Mouse (Mus musculus): ENCODE results near the gene Pik3r5. TPM values are rescaled to one million over a fixed set of nuclear protein-coding genes. Genes with fewer than 3 reads are reported as not detected.

Gene Pik3r5
- polyA plus RNA-seq, 1 experiment from 2014 or later = 0.20 TPM

DNA sequence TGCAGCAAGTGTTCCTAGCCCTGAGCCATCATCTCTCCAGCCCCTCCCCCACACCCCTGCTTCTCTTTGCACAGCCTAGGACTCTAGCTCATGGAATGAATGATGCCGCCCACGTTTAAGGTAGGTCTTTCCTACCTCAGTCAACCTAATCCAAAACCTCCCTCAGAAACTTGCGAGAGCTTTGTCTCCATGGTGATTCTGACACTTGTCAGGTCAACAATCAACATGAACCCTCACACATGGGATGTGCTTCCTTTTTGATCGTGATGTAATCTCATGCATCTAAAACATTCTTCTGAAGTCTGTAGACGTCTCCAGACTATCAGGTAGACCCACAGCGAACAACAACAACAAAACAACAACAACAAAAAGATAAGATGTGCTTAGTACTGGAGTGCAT, 21.4 kb downstream of the Pik3r5 start:
- Histone ChIP-seq H3K36me3 (no peaks in the 10 kb centered on the region), H3K4me2 (replicated peaks) (no peak overlapping the region), H3K9ac (replicated peaks) (no peak overlapping the region), H3K27me3 (no peaks in the 10 kb centered on the region), H3K4me1 (no peaks in the 10 kb centered on the region), H3K4me3 (no peak overlapping the region), H3K27ac (replicated peaks) (no peak overlapping the region), H3K9me3 (no peaks in the 10 kb centered on the region)
- WGBS = 71% methylated on average over 6 of the region's 6 CpGs
- no peak for ATAC-seq (replicated peaks)

DNA sequence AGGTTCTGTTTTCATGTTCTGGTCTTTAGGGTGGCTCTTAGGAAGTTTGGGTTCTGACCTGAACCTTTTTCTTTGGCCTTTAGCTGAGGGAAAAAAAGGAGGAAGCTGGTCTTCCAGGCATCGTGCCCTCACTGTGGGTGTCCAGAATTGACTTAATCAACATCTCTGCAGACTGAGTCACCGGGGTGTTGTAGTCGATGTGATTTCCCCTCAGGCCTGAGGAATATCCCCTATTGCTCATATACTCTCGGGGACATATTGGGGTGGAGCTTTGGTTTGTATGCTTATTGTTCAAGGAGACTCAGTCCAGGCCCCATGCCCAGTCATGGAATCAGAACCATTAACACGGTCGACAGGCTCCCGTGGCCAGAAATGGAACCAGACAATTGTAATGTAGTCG, 26.2 kb downstream of the Pik3r5 start:
- 76% methylated on average over 8 of the region's 8 CpGs for WGBS
- Histone ChIP-seq H3K4me3 (no peak overlapping the region), H3K27me3 (no peaks in the 10 kb centered on the region), H3K9ac (replicated peaks) (no peak overlapping the region), H3K9me3 (no peaks in the 10 kb centered on the region), H3K4me1 (no peaks in the 10 kb centered on the region), H3K27ac (replicated peaks) (no peak overlapping the region), H3K36me3 (no peaks in the 10 kb centered on the region), H3K4me2 (replicated peaks) (no peak overlapping the region)
- no peak for ATAC-seq (replicated peaks)

DNA sequence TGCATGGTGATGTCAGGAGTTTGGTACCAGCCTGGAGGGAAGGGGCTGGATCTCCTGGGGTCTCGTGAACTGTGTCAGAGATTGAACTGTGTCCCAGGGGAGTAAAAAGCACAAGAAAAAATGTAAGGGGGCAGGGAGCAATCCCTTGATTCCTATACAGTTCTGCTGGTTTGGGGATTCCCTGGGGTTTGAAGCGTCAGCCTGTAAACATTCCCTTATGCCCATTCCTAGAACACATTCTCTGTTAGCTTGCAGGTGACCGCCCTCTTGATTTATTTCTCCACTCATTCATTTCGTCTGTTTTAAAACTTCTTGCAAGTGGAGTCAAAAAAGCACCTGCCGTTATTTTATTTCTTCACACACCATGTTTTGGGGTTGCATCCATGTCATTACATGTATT, 27.1 kb downstream of the Pik3r5 start:
- H3K4me3 ChIP-seq = no peak overlapping the region
- no peaks in the 10 kb centered on the region for H3K9me3 ChIP-seq
- no peaks in the 10 kb centered on the region for H3K27me3 ChIP-seq
- H3K36me3 ChIP-seq = no peaks in the 10 kb centered on the region
- H3K27ac ChIP-seq (replicated peaks) = no peak overlapping the region
- no peak overlapping the region for H3K9ac ChIP-seq (replicated peaks)
- no peak overlapping the region for H3K4me2 ChIP-seq (replicated peaks)
- ATAC-seq (replicated peaks) = no peak
- WGBS = 79% methylated on average over 5 of the region's 5 CpGs
- no peaks in the 10 kb centered on the region for H3K4me1 ChIP-seq

DNA sequence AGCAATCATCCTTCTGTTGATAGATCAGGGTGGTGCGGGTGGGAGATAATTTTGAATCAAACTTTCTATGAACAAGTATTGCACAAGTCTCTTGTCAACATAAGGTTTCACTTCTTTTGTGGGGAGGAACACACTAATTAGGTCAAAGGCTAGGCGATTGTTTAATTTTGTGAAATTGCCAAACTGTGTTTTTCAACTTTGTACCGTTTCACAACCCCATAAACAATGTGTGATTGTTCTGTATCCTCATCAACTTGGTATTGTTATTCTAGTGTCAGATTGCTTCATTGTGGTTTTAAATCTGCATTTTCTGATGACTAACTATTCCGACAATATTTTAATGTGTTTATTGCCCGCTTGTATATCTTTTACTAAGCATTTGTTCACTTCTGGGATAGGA, 27.6 kb downstream of the Pik3r5 start:
- no peak for ATAC-seq (replicated peaks)
- no peak overlapping the region for H3K27ac ChIP-seq (replicated peaks)
- 84% methylated on average over 5 of the region's 5 CpGs for WGBS
- H3K9me3 ChIP-seq = no peaks in the 10 kb centered on the region
- no peaks in the 10 kb centered on the region for H3K36me3 ChIP-seq
- H3K4me2 ChIP-seq (replicated peaks) = no peak overlapping the region
- no peaks in the 10 kb centered on the region for H3K4me1 ChIP-seq
- no peak overlapping the region for H3K4me3 ChIP-seq
- no peak overlapping the region for H3K9ac ChIP-seq (replicated peaks)
- no peaks in the 10 kb centered on the region for H3K27me3 ChIP-seq

DNA sequence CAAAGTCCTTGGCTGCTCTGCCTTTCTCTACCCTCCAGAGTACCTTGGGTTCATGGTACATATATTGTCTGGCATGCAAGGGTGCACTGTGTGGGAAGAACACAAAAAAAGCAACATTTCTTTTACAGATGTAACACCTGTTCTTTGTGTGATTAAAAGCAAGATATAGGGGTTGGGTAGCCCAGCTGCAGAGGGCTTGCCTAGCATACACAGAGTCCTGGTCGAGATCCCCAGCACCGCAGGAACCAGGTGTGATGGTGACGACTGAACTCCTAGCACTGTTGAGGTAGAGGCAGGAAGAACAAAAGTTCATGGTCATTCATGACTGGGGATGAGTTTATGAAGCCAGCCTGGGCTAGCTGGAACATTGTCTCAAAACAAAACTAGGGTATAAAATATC, 30.8 kb downstream of the Pik3r5 start:
- H3K27ac ChIP-seq (replicated peaks) = no peak overlapping the region
- WGBS = 87% methylated on average over 3 of the region's 3 CpGs
- H3K4me3 ChIP-seq = no peak overlapping the region
- H3K9me3 ChIP-seq = no peaks in the 10 kb centered on the region
- no peak overlapping the region for H3K9ac ChIP-seq (replicated peaks)
- H3K4me2 ChIP-seq (replicated peaks) = no peak overlapping the region
- no peak for ATAC-seq (replicated peaks)
- H3K4me1 ChIP-seq = no peaks in the 10 kb centered on the region
- H3K36me3 ChIP-seq = no peaks in the 10 kb centered on the region
- H3K27me3 ChIP-seq = no peaks in the 10 kb centered on the region

DNA sequence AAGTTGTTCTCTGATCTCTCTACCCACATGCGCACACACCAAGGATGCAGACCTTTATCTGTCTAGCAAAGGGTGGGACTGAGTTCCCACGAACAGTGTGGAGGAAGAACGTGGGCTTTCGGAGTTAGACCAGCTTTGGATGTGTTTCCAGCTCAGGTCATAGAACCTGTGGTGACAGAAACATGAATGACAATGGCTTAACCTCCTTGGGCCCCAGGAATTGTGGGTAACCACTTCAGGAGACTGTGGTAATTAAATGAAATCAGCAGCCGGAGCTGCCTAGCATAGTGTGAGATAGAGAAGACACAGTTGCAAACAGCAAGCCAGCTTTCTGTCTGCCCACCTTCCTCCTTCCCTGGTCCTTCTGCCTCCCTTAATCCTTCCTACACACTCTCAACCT, 32.3 kb downstream of the Pik3r5 start:
- H3K36me3 ChIP-seq = no peaks in the 10 kb centered on the region
- no peaks in the 10 kb centered on the region for H3K4me1 ChIP-seq
- 81% methylated on average over 5 of the region's 5 CpGs for whole genome bisulfite sequencing
- no peaks in the 10 kb centered on the region for H3K27me3 ChIP-seq
- no peak overlapping the region for H3K9ac ChIP-seq (replicated peaks)
- H3K4me3 ChIP-seq = no peak overlapping the region
- no peak overlapping the region for H3K27ac ChIP-seq (replicated peaks)
- no peaks in the 10 kb centered on the region for H3K9me3 ChIP-seq
- ATAC-seq (replicated peaks) = no peak
- H3K4me2 ChIP-seq (replicated peaks) = no peak overlapping the region

DNA sequence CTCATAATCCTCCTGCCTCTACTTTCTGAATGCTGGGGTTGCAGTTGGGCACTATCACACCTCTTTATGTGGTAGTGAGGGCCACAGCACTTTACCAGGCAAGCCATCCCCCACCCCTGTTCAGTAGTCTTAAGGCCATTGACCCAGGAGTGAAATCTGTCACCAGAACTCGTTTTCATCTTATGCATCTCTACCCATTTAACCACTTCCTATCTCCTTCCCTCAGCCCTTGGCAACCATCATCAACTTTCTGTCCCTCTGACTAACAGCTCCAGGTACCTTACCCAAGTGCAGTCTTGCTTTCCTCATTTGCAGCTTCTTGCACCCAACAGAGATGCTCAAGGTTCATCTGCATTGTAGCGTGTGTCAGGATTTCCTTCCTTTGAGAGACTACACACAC, 33.2 kb downstream of the Pik3r5 start:
- Histone ChIP-seq H3K9me3 (no peaks in the 10 kb centered on the region), H3K9ac (replicated peaks) (no peak overlapping the region), H3K36me3 (no peaks in the 10 kb centered on the region), H3K27ac (replicated peaks) (no peak overlapping the region), H3K4me1 (no peaks in the 10 kb centered on the region), H3K4me2 (replicated peaks) (no peak overlapping the region), H3K27me3 (no peaks in the 10 kb centered on the region), H3K4me3 (no peak overlapping the region)
- no peak for ATAC-seq (replicated peaks)
- 77% methylated on average over 2 of the region's 2 CpGs for WGBS

DNA sequence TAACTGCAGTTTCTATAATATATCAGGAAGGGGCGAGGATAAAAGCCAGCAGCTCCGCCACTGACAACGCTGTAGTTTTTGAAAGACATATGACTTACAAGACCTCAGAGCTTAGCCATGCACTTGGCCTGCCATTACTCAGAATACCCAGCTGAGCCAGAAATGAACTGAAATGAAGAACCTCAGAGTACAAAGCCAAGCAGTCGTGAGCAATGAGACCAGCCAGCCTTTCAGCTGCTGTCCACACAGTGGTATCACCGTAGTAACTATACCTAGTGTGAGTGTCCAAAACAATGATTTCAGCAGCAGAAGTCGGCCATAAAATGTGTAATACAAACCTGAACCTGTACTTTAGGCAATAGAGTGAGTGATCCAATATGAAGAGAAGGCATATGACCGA, 35.5 kb downstream of the Pik3r5 start:
- no peak for ATAC-seq (replicated peaks)
- H3K4me1 ChIP-seq = no peaks in the 10 kb centered on the region
- no peak overlapping the region for H3K27ac ChIP-seq (replicated peaks)
- no peak overlapping the region for H3K4me3 ChIP-seq
- no peaks in the 10 kb centered on the region for H3K36me3 ChIP-seq
- no peak overlapping the region for H3K9ac ChIP-seq (replicated peaks)
- no peaks in the 10 kb centered on the region for H3K27me3 ChIP-seq
- WGBS = 79% methylated on average over 7 of the region's 7 CpGs
- H3K4me2 ChIP-seq (replicated peaks) = no peak overlapping the region
- H3K9me3 ChIP-seq = no peaks in the 10 kb centered on the region

DNA sequence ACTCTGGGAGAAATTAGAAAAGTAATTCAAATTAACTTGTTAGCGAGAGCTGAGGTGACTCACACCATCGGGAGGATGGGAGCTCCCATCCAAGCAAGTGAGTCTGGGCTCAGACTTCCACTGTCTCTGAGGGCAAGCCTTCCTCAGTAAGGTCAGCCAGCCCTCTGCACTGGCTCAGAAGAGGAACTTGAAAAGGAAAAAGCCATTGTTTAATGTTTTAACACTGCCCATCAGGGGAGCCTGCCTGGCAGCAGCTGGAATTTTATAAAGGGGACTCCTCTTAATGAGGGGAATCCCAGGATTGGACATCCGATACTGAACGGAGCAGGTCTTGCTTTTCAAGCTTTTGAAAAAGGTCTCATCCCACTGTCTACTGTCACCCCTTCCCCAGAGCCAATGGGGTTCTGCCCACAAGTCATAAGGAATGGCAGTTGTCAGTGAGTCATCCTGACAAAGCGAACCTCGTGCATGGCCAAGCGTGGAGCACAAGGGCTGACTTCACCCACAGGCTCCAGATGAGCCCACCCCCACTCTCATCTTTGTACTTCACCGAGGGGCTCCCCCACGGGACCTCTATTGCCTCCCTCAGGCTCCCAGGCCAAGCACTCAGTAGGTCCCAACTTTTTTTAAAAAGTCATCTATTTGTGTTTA, 36.2 kb downstream of the Pik3r5 start:
- Histone ChIP-seq H3K4me2 (replicated peaks) (no peak overlapping the region), H3K4me1 (no peaks in the 10 kb centered on the region), H3K4me3 (no peak overlapping the region), H3K36me3 (no peaks in the 10 kb centered on the region), H3K27ac (replicated peaks) (no peak overlapping the region), H3K9me3 (no peaks in the 10 kb centered on the region), H3K27me3 (no peaks in the 10 kb centered on the region), H3K9ac (replicated peaks) (no peak overlapping the region)
- 58% methylated on average over 9 of the region's 9 CpGs for WGBS
- no peak for ATAC-seq (replicated peaks)

DNA sequence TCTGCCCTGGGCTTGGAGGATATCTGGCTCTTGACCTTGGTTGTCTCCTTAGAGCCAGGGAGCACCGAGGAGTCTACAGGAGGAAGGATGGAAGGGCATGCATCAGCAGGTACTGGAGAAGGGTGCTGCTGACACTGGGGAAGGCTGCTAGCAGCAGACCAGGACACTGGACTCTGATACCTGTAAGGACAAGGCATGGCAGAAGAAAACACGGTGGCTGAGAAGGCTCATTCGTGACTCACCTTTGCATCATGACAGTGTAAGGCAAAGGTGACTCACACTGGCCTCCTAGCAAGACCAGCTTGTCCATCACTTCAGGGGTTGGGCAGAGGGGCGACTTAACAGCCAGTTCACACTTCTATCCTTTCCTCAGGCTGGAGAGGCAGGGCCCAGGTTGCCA, 37.0 kb downstream of the Pik3r5 start:
- no peak overlapping the region for H3K4me2 ChIP-seq (replicated peaks)
- ATAC-seq (replicated peaks) = no peak
- no peaks in the 10 kb centered on the region for H3K9me3 ChIP-seq
- no peak overlapping the region for H3K27ac ChIP-seq (replicated peaks)
- H3K4me1 ChIP-seq = no peaks in the 10 kb centered on the region
- H3K4me3 ChIP-seq = no peak overlapping the region
- H3K27me3 ChIP-seq = no peaks in the 10 kb centered on the region
- WGBS = 93% methylated on average over 4 of the region's 4 CpGs
- no peaks in the 10 kb centered on the region for H3K36me3 ChIP-seq
- no peak overlapping the region for H3K9ac ChIP-seq (replicated peaks)

DNA sequence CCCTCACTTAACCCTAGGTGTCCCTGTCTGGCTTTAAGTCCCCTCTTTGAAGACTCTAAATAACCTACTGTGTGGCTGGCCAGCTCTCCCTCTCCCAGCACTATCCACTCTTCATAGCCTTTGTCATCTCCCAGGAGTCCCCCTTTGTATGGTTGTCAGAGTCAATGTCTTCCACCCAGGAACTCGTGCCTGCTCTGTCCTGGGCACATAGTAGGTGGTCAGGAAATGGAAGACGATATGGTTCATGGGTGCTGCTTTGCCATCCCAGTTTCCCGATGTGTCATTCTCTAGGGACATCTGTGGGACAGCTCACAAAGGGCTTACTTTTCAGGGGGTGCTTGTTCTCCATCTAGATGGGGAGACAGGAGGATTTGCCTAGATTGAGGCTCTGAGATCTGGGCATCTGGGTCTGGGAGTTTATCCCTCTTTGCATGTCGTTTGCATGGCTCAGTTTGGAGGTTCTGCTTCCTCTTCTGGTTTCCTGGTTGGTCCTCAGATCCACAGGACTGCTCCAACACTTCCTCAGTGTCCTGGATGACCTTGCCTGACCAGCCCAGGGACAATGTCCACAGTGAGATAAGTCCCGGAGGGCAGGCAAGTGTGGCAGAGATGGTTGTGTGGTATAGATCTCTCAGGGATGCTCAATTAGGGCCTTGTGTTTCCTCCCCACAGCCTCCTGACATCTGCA, 40.4 kb downstream of the Pik3r5 start:
- Histone ChIP-seq H3K27me3 (no peaks in the 10 kb centered on the region), H3K4me2 (replicated peaks) (no peak overlapping the region), H3K9ac (replicated peaks) (no peak overlapping the region), H3K4me1 (no peaks in the 10 kb centered on the region), H3K9me3 (no peaks in the 10 kb centered on the region), H3K27ac (replicated peaks) (no peak overlapping the region), H3K36me3 (no peaks in the 10 kb centered on the region), H3K4me3 (no peak overlapping the region)
- 82% methylated on average over 5 of the region's 5 CpGs for WGBS
- ATAC-seq (replicated peaks) = no peak

DNA sequence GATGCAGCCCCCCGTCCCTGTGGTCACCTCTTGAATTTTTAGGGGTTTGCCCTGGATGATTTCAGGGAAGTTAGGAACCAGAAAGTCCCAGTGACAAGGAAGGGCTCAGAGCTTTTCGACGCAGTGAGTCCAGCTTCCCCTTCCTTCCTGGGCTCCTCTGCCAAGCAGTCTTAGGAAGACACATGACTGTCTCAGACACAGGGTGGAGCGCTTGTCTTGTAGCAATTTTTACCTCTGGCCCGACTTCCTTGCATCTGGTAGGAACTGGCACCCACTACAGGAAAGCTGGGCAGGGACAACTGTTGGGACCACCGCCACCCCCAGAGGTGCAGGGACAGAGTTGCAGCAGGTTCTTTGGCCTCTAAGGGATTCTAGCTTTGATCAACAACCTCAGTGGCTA, 42.7 kb downstream of the Pik3r5 start:
- H3K4me1 ChIP-seq = no peaks in the 10 kb centered on the region
- WGBS = 82% methylated on average over 6 of the region's 6 CpGs
- H3K27me3 ChIP-seq = no peaks in the 10 kb centered on the region
- no peak overlapping the region for H3K4me2 ChIP-seq (replicated peaks)
- H3K9me3 ChIP-seq = no peaks in the 10 kb centered on the region
- no peak for ATAC-seq (replicated peaks)
- H3K4me3 ChIP-seq = no peak overlapping the region
- no peak overlapping the region for H3K9ac ChIP-seq (replicated peaks)
- no peak overlapping the region for H3K27ac ChIP-seq (replicated peaks)
- H3K36me3 ChIP-seq = no peaks in the 10 kb centered on the region

DNA sequence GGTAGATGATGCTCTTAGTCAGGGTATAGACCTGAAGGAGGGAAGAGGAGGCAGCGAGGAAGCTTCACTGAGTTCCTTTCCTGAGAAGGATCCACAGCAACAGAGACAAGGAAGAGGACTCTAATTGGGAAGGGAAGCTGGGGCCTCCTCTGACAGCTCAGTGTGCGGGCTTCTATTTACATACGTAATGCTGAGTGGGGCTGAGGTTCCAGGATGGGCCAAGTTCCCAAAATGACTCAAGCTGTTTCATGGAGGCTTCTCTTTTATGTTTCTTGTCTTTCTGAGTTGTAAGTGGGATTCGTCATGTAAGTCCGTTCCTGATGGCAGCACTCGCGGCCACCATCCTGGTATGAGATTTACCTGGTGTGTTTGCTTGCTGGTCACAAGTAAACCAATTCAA, 43.8 kb downstream of the Pik3r5 start:
- WGBS = 89% methylated on average over 7 of the region's 7 CpGs

More for the DNA sequence above, 43.8 kb downstream of the Pik3r5 start:
- H3K4me2 ChIP-seq (replicated peaks) = no peak overlapping the region
- H3K9me3 ChIP-seq = no peaks in the 10 kb centered on the region
- H3K27ac ChIP-seq (replicated peaks) = no peak overlapping the region
- H3K4me3 ChIP-seq = no peak overlapping the region
- no peak for ATAC-seq (replicated peaks)
- no peaks in the 10 kb centered on the region for H3K27me3 ChIP-seq
- no peaks in the 10 kb centered on the region for H3K36me3 ChIP-seq
- no peaks in the 10 kb centered on the region for H3K4me1 ChIP-seq
- H3K9ac ChIP-seq (replicated peaks) = no peak overlapping the region
